Mouse (Mus musculus) neural tube, embryonic 11.5 days (tissue): ENCODE data around the gene Gcm1. TPM values are rescaled to one million over a fixed set of nuclear protein-coding genes. Genes with fewer than 3 reads are reported as not detected.

Experiments used
- ATAC-seq: fragments of 200-750 bp; cut with Nextera tagmentation; 2 replicates; pipeline ENCODE4 v1.8.0; 2017; ENCODE audit warnings: moderate number of reproducible peaks, mild to moderate bottlenecking, moderate TSS enrichment, moderate library complexity; ENCODE audit not compliant: insufficient read depth, low FRiP score, low TSS enrichment
- DNase-seq: peaks from one replicate; pipeline ENCODE4 v3.0.0-alpha.2; 2015; ENCODE audit warnings: low spot score
- H3K27ac ChIP-seq: fragments of 300-500 bp; sonication (generic); 2 replicates; pipeline ENCODE4 v1.5.1; 2014; ENCODE audit warnings: low read depth, mild to moderate bottlenecking, low read length
- H3K27me3 ChIP-seq: fragments of 300-500 bp; sonication (generic); 2 replicates; pipeline ENCODE4 v1.6.1; 2014; ENCODE audit warnings: mild to moderate bottlenecking, low read length, mixed read lengths; ENCODE audit not compliant: control insufficient read depth, insufficient read depth
- H3K36me3 ChIP-seq: fragments of 300-500 bp; sonication (generic); 2 replicates; pipeline ENCODE4 v1.6.1; 2014; ENCODE audit warnings: mild to moderate bottlenecking, low read length, moderate library complexity, mixed read lengths; ENCODE audit not compliant: control insufficient read depth, insufficient read depth
- H3K4me1 ChIP-seq: fragments of 300-500 bp; sonication (generic); 2 replicates; pipeline ENCODE4 v1.6.1; 2014; ENCODE audit warnings: low read length, mixed read lengths; ENCODE audit not compliant: control insufficient read depth, insufficient read depth
- H3K4me2 ChIP-seq: fragments of 300-500 bp; sonication (generic); 2 replicates; pipeline ENCODE4 v1.6.1; 2014; ENCODE audit warnings: low read depth, mild to moderate bottlenecking, moderate library complexity
- H3K4me3 ChIP-seq: fragments of 300-500 bp; sonication (generic); 2 replicates; pipeline ENCODE4 v1.5.1; 2014; ENCODE audit warnings: low read depth, low read length
- H3K9ac ChIP-seq: fragments of 300-500 bp; sonication (generic); 2 replicates; pipeline ENCODE4 v1.6.1; 2014; ENCODE audit warnings: mild to moderate bottlenecking, low read length
- H3K9me3 ChIP-seq: fragments of 300-500 bp; sonication (generic); 2 replicates; pipeline ENCODE4 v1.6.1; 2016; ENCODE audit warnings: low read length; ENCODE audit not compliant: control insufficient read depth
- WGBS: fragments of 180-500 bp; shearing (Covaris S2); extraction: QIAGEN DNeasy Blood & Tissue Kit; methylation state at CpG from one replicate; pipeline ENCODE4 v1.1.7; 2014; 5-methylcytosine and 5-hydroxymethylcytosine counted together
- polyA plus RNA-seq: library from polyadenylated mRNA; unstranded; fragments of >200 nt; fragmentation: Nextera tagmentation; extraction: Ambion mirVana; gene quantifications from 2 replicates; pipeline ENCODE4 v1.2.1, GENCODE M21; 2014

Gene Gcm1
- polyA plus RNA-seq, 1 experiment from 2014 or later = not detected

DNA sequence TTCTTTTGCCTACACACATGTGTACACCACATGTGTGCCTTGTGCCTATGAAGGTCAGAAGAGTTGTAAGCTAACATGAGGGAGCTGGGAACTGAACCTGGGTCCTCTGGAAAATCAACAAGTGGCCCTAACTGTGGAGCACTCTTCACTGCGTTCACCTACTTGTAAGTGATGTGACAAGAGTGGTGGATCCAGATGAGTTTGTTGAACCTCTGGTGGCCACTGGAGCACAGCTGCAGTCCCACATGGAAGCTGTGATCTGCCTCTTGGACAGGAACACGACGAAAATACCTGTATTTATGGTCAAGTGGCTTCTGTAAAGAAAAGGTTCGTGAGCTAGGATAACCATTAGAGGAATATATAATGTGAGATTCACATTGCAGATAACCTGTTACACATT, 32.6 kb downstream of the Gcm1 start:
- Histone ChIP-seq H3K9ac (no peak overlapping the region), H3K27ac (no peak overlapping the region), H3K4me1 (no peaks in the 10 kb centered on the region), H3K4me3 (no peak overlapping the region), H3K36me3 (no peaks in the 10 kb centered on the region), H3K9me3 (no peaks in the 10 kb centered on the region), H3K27me3 (no peaks in the 10 kb centered on the region), H3K4me2 (no peak overlapping the region)
- DNase-seq (no peak), ATAC-seq (no peak)
- WGBS = 91% methylated on average over 4 of the region's 4 CpGs

DNA sequence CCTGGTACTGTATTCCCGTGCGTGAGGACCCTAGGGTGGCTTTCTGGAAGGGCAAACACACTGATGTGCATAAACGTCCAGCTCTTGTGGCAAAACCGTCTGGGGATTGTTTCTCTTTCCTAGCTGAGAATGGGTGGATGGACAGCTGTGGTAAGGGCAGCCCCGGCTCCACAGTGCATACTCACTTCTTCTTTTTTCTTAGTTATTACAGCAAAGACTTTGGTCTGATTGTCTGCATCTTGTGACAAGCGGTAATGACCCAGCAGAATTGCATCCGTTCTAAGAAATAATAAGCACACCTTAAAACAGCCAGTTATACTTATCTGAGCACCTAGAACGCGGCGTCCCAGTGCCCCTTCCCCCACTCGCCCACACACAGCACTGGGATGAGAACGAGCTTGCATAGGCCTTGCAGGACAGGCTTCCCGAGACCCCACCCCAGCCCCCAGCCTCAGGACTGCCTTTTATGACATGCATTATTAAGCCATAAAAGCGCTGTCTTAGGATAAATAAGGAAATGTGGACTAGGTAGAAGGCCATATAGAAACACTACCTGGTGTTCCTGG, 34.1 kb downstream of the Gcm1 start:
- ATAC-seq (no peak), DNase-seq (no peak)
- Histone ChIP-seq H3K4me2 (no peak overlapping the region), H3K4me1 (no peaks in the 10 kb centered on the region), H3K36me3 (no peaks in the 10 kb centered on the region), H3K27ac (no peak overlapping the region), H3K4me3 (no peak overlapping the region), H3K9ac (no peak overlapping the region), H3K27me3 (no peaks in the 10 kb centered on the region), H3K9me3 (no peaks in the 10 kb centered on the region)
- 79% methylated on average over 14 of the region's 14 CpGs for WGBS

DNA sequence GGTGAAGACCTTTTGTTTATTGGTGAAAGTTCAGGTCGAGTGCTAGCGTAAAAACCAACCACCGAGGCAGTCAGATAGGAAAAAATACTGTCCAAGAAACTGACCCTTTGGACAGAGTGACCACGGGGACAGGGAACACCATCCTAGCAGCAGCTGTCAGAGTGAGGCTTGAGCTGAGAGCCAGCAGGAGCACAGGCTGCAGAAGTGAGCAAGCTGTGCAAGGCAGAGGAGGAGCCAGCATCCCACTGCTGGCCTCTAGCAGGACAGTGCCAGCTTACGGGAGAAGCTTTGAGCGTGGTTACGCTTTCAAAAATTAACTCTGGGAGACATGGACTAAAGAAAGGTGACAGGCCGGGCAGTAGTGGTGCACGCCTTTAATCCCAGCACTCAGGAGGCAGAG, 36.0 kb downstream of the Gcm1 start:
- Histone ChIP-seq H3K36me3 (no peaks in the 10 kb centered on the region), H3K9me3 (no peaks in the 10 kb centered on the region), H3K4me3 (no peak overlapping the region), H3K27me3 (no peaks in the 10 kb centered on the region), H3K4me2 (no peak overlapping the region), H3K4me1 (no peaks in the 10 kb centered on the region), H3K27ac (no peak overlapping the region), H3K9ac (no peak overlapping the region)
- no peak for DNase-seq
- WGBS = 89% methylated on average over 9 of the region's 9 CpGs
- ATAC-seq = no peak

DNA sequence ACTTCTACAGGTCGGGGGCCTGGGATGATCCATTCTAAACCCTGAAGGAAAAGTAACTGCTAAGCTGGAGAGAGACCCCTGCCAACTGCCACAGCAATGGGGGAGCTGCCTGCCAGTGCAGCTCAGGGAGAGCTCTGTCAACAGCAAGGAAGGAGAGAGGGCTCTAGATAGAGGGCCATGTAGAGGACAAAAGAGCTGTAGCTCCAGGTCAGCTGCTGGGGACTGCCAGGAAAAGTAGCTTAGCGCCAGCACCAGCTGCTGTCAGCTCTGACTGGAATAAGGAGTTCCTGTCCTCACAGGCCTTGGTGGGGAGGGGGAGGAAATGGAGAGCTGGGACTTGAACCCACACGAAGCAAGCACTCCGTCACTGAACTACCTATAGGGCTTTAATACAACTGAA, 36.8 kb downstream of the Gcm1 start:
- Histone ChIP-seq H3K27me3 (no peaks in the 10 kb centered on the region), H3K4me2 (no peak overlapping the region), H3K4me3 (no peak overlapping the region), H3K9me3 (no peaks in the 10 kb centered on the region), H3K4me1 (no peaks in the 10 kb centered on the region), H3K36me3 (no peaks in the 10 kb centered on the region), H3K9ac (no peak overlapping the region), H3K27ac (no peak overlapping the region)
- 82% methylated on average over 4 of the region's 4 CpGs for WGBS
- DNase-seq = no peak
- ATAC-seq = no peak

DNA sequence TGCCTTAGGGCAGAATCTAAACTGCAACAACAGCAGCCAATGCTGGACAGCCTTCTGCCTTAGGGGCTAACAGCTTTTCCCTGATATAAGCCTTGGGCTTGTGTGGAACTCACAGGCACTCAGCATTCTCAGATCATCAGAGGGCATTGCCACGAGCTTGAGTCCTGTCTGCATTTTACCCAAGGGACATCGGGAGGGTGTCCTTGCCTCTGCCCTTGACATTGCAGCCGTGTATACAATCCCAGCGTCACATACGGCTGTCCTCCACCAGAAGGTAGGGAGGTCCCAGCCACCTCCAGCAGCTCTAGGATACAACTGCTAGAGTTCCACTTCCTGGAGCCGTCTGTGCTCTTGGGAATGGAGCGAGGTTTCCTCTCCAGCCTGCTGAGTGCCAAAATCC, 37.2 kb downstream of the Gcm1 start:
- H3K9me3 ChIP-seq = no peaks in the 10 kb centered on the region
- no peak for ATAC-seq

DNA sequence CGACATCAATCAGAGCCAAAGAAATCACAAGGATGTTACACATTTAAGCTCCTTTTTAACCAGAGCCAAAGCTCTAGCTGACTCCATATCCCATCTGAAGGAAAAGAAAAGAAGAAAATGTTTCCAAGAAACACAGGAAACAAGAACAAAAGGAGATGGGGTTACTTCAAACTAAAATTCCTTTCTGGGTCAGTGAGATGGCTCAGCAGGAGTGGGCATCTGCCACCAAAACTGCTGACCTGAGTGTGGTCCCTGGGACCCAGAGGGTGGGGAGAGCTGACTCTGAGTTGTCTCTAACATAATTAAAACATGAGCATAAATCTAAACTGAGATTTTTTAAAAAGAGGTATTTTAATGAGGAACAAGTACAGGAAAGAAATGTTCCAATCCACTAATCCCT, 38.2 kb downstream of the Gcm1 start:
- no peaks in the 10 kb centered on the region for H3K36me3 ChIP-seq
- no peak overlapping the region for H3K4me2 ChIP-seq
- H3K4me1 ChIP-seq = no peaks in the 10 kb centered on the region
- ATAC-seq = no peak
- WGBS = 88% methylated on average over 1 of the region's 1 CpGs
- DNase-seq = no peak
- no peak overlapping the region for H3K9ac ChIP-seq
- H3K27me3 ChIP-seq = no peaks in the 10 kb centered on the region
- no peak overlapping the region for H3K27ac ChIP-seq
- no peaks in the 10 kb centered on the region for H3K9me3 ChIP-seq
- H3K4me3 ChIP-seq = no peak overlapping the region

More for the DNA sequence above, 37.2 kb downstream of the Gcm1 start:
- DNase-seq = no peak
- Histone ChIP-seq H3K27me3 (no peaks in the 10 kb centered on the region), H3K4me1 (no peaks in the 10 kb centered on the region), H3K9ac (no peak overlapping the region), H3K27ac (no peak overlapping the region), H3K4me2 (no peak overlapping the region), H3K4me3 (no peak overlapping the region), H3K36me3 (no peaks in the 10 kb centered on the region)
- WGBS = 91% methylated on average over 7 of the region's 7 CpGs

DNA sequence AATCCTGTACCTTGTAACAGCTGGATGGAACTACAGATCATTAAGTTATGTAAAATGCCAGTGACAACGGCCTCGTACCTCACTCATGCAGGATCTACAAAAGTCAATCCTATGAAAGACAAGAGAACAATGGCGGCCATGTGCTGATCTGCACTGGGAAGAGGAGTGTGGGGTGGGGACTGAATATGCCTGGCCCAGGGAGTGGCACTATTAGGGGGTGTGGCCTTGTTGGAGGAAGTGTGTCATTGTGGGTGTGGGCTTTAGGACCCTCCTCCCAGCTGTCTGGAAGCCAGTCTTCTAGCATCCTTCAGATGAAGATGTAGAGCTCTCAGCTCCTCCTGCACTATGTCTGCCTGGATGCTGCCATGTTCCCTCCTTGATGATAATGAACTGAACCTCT, 38.9 kb downstream of the Gcm1 start:
- Histone ChIP-seq H3K27ac (no peak overlapping the region), H3K4me1 (no peaks in the 10 kb centered on the region), H3K27me3 (no peaks in the 10 kb centered on the region), H3K9ac (no peak overlapping the region), H3K4me3 (no peak overlapping the region), H3K36me3 (no peaks in the 10 kb centered on the region), H3K9me3 (no peaks in the 10 kb centered on the region), H3K4me2 (no peak overlapping the region)
- DNase-seq (no peak), ATAC-seq (no peak)
- WGBS = 95% methylated on average over 3 of the region's 3 CpGs

DNA sequence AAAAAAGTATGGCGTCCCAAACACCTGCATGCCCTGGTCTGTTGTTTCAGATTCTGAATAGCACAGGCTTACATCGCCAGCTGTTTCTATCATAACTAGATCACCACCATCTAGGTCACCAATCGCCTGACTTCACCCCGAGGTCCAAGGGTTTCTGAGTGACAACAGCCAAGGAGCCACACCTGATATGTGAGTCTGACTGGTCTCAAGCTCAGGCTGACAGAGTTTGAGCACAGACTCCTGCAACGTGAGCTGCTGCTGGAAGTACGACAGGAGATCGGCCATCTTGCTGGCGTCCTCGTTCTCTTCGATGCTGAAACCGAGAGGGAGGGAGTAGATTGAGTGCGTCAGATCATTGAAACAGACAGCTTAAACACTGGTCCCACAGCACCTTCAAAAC, 44.0 kb downstream of the Gcm1 start:
- H3K9me3 ChIP-seq = no peaks in the 10 kb centered on the region
- no peak overlapping the region for H3K9ac ChIP-seq
- ATAC-seq (no peak), DNase-seq (no peak)
- H3K4me2 ChIP-seq = no peak overlapping the region
- peaks cover 9% of the 10 kb centered on the region for H3K36me3 ChIP-seq
- WGBS = 94% methylated on average over 12 of the region's 12 CpGs
- H3K4me1 ChIP-seq = no peaks in the 10 kb centered on the region
- H3K27ac ChIP-seq = no peak overlapping the region
- H3K4me3 ChIP-seq = no peak overlapping the region
- no peaks in the 10 kb centered on the region for H3K27me3 ChIP-seq

DNA sequence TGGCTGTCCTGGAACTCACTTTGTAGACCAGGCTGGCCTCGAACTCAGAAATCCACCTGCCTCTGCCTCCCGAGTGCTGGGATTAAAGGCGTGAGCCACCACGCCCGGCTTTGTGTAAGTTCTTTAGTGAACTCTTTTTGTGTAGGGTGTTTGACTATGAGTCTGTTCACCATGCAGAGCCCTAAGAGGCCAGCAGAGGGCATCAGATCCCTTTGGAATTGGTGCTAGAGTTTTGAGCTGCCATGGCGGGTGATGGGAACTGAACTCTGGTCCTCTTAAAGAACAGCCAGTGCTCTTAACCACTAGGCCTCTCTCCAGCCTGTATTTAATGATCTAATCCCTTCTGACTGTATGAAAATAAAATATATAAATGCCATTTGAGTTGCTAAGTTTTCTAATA, 44.7 kb downstream of the Gcm1 start:
- H3K4me1 ChIP-seq = no peaks in the 10 kb centered on the region
- H3K9me3 ChIP-seq = no peaks in the 10 kb centered on the region
- no peak overlapping the region for H3K4me2 ChIP-seq
- no peak overlapping the region for H3K9ac ChIP-seq
- no peak for ATAC-seq
- WGBS = 94% methylated on average over 6 of the region's 6 CpGs
- no peak for DNase-seq
- H3K27me3 ChIP-seq = no peaks in the 10 kb centered on the region
- H3K4me3 ChIP-seq = no peak overlapping the region
- H3K27ac ChIP-seq = no peak overlapping the region
- peaks cover 9% of the 10 kb centered on the region for H3K36me3 ChIP-seq
